12 mouse cellular contexts compared by ENCODE assay signal in genomic region chr4:139058029-139058428, GRCm38 (mm10).
"Had no signal": no experiment of that assay in that cellular context is flagged by ENCODE, and none has a peak within 500 bp of the region (broad histone marks: within the 10 kb centered on the region; RNA-seq: fewer than 3 reads in every experiment).

No protein-coding gene starts in this region.

- DNase-seq: retina, postnatal 1 day; right cerebral cortex, adult 18-20 months; right cerebral cortex, postnatal 14 days; right cerebral cortex, postnatal 25 days; right cerebral cortex, postnatal 4 days; spleen, adult 18-20 months; thymus, adult 18-20 months; thymus, adult 2 months; thymus, postnatal 14 days; thymus, postnatal 25 days; thymus, postnatal 36 days; thymus, postnatal 4 days had no signal
